Mouse (Mus musculus) G1E (cell line): ENCODE data around the gene Pdcd1lg2. TPM values are rescaled to one million over a fixed set of nuclear protein-coding genes. Genes with fewer than 3 reads are reported as not detected.

ENCODE experiments used
- ATAC-seq: 2 replicates; pipeline ENCODE4 v1.8.0; 2016; ENCODE audit warnings: mild to moderate bottlenecking; ENCODE audit not compliant: insufficient number of reproducible peaks, poor library complexity, low FRiP score, severe bottlenecking; ENCODE audit errors: extremely low read depth
- DNase-seq: peaks from one replicate; pipeline ENCODE4 v3.0.0; 2012; ENCODE audit warnings: low spot score
- H3K27me3 ChIP-seq: 2 replicates; pipeline ENCODE4 v1.6.1; 2012; ENCODE audit warnings: mild to moderate bottlenecking, low read length, inconsistent platforms; ENCODE audit not compliant: insufficient read depth
- H3K36me3 ChIP-seq: replicated peaks from 2 replicates; pipeline ENCODE3; 2012; ENCODE audit warnings: mild to moderate bottlenecking, inconsistent platforms
- H3K4me1 ChIP-seq: 2 replicates; pipeline ENCODE4 v1.6.1; 2012; ENCODE audit warnings: low read depth, low read length, inconsistent platforms, mixed read lengths; ENCODE audit not compliant: insufficient read depth
- H3K4me3 ChIP-seq: 2 replicates; pipeline ENCODE4 v1.5.1; 2012; ENCODE audit warnings: low read depth, mild to moderate bottlenecking, inconsistent platforms, low read length, moderate library complexity, mixed read lengths
- H3K9me3 ChIP-seq: replicated peaks from 2 replicates; pipeline ENCODE4 v1.6.1; 2012; ENCODE audit warnings: inconsistent platforms
- CTCF ChIP-seq: IDR thresholded peaks from 2 replicates; pipeline ENCODE4 v1.5.1; 2012; ENCODE audit warnings: low read depth, low read length, inconsistent platforms, mixed read lengths
- GATA1 ChIP-seq: IDR thresholded peaks from 2 replicates; pipeline ENCODE4 v1.6.1; 2012; ENCODE audit warnings: borderline replicate concordance, low read length, inconsistent platforms, mixed read lengths
- GATA2 ChIP-seq: IDR thresholded peaks from 2 replicates; pipeline ENCODE4 v1.6.1; 2012; ENCODE audit warnings: low read depth, low read length, inconsistent platforms, borderline replicate concordance
- POLR2AphosphoS5 ChIP-seq: IDR thresholded peaks from 2 replicates; pipeline ENCODE4 v1.6.1; 2012; ENCODE audit warnings: low read depth, low read length, inconsistent platforms; ENCODE audit not compliant: insufficient replicate concordance
- TAL1 ChIP-seq: conservative IDR thresholded peaks from 2 replicates; pipeline ENCODE4 v1.6.1; 2012; ENCODE audit warnings: low read depth, low read length, inconsistent platforms, mixed read lengths
- polyA plus RNA-seq: library from polyadenylated mRNA; stranded (reverse); fragments of >175 nt; gene quantifications from 2 replicates; pipeline ENCODE4 v1.2.3, GENCODE M21; 2012
- total RNA-seq, 2 experiments: library from RNA; stranded (forward) in 1 of 2; stranded (reverse) in 1 of 2; fragments of 200-1000 nt in 1 of 2; fragments of >200 nt in 1 of 2; fragmentation: Nextera tagmentation in 1 of 2; gene quantifications; 2 replicates each; pipeline ENCODE4 v1.2.3; 2014 to 2017

The Pdcd1lg2 gene
- total and polyA plus RNA-seq, 3 experiments = 0.16 to 10.5 (median 2.5) TPM

DNA sequence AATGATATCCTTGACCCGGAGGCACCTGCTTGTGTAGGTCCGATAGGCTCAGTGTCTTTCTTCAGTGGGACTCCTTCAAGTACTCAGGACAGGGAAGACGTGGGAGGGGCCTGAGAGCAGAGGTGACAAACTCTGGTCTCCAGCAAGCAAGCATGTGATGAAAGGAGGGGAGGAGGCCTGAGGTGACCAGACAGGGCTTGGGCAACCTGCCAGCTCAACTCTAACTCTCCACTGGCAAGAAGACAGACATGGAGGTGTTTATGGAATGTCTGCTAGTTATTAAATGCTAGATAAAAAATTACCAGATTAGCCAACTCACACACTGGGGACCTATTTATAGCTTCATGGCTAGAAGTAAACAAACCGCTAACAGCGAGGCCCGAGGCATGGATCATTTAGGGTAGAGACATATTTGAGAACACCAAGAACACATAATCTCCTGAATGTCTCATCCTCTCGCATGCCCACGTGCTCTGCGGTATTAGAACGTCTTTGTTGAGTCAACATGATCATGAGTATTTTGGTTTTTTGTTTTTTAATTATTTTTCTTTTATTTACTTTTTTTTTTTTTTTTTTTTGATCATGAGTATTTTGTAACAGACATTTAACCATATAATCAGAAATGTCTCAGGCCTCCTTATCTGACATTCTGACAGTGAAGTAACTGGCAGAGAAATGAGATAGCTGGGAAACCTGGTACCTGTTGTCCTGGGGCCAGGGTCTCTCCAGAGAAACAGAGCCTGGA is 58.4 kb downstream of the Pdcd1lg2 start:
- DNase-seq = no peak
- no peak for ATAC-seq
- no peak overlapping the region for H3K4me3 ChIP-seq
- H3K9me3 ChIP-seq = no peaks in the 10 kb centered on the region
- peaks cover 13% of the 10 kb centered on the region for H3K36me3 ChIP-seq
- peaks cover 47% of the 10 kb centered on the region for H3K4me1 ChIP-seq
- peaks cover 3% of the 10 kb centered on the region; the same call in 1 of the 2 replicates for H3K27me3 ChIP-seq
- no peak for TF ChIP-seq POLR2AphosphoS5
- no peak for TF ChIP-seq TAL1
- no peak for TF ChIP-seq GATA1
- no peak for TF ChIP-seq CTCF
- no peak for TF ChIP-seq GATA2

DNA sequence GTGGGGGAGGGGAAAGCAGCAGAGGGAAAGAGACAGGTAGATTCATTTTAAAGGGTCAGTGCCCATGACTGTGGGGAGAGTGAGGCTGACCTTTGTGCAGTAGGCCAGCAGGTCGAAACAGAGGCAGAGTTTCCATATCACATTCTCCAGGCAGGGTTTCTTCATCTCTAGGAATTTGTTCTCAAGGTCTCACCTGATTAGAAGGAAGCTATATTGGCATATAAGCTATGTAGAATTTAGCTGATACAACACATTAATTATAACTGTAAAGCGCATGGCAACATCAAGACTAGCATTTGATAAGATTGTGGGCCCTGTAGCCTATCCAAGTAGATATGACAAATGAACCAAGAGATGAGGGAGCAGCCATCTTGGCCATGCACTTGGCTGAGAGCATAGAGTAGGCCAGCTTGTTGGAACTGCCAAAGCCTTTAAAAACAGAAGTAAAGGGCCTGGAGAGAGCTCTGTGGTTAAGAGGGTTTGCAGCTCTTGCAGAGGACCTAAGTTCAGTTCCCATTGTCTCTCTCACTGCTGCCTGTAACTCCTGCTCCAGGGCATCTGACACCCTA is 59.1 kb downstream of the Pdcd1lg2 start:
- Histone ChIP-seq H3K27me3 (peaks cover 3% of the 10 kb centered on the region; the same call in 1 of the 2 replicates), H3K36me3 (peaks cover 13% of the 10 kb centered on the region), H3K4me1 (peaks cover 50% of the 10 kb centered on the region), H3K4me3 (no peak overlapping the region), H3K9me3 (no peaks in the 10 kb centered on the region)
- no peak for DNase-seq
- ATAC-seq = no peak
- no peak for TF ChIP-seq POLR2AphosphoS5
- TF ChIP-seq GATA2 = no peak
- TF ChIP-seq TAL1 = no peak
- no peak for TF ChIP-seq CTCF
- TF ChIP-seq GATA1 = no peak

DNA sequence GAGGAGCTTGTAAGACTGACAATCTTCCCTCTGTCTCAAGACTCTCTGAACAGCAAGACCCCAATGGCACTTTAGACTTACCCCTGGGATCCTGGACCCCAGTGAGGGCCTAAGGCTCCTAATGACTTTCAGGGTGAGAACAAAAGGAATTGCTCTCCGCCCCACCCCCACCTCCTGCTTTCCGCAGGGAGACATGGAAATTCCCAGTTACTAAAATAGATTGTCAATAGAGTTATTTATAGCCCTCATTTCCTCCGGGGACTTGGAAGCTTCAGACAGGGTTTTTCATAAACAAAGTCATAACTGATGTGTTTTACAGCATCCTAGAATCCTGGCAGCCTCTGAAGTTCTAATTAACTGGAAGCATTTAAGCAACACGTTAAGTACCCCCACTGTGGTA is 59.9 kb downstream of the Pdcd1lg2 start:
- Histone ChIP-seq H3K27me3 (peaks cover 3% of the 10 kb centered on the region; the same call in 1 of the 2 replicates), H3K4me1 (peaks cover 53% of the 10 kb centered on the region), H3K36me3 (peaks cover 7% of the 10 kb centered on the region), H3K9me3 (no peaks in the 10 kb centered on the region), H3K4me3 (no peak overlapping the region)
- TF ChIP-seq TAL1 (no peak), POLR2AphosphoS5 (no peak), GATA2 (no peak), GATA1 (no peak), CTCF (no peak)
- no peak for ATAC-seq
- no peak for DNase-seq

DNA sequence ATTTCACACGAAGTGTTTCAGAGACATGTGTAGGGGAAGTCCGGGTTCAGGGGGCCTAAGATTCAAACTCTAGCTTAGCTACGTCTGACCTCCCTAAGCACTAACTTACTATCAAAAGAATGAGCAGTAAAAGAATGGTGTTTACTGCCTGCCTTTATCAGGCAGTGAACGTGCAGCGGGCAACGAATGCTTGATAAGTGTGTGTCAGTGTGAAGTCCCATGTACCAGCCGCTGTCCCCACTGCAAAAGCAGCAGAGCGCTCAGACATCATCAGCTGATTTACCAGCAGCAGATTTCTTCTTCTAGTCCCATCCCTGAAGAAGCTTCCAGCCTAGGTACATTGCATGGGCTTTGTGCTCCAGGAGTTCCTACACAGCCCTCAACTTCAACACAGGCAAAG is 61.7 kb downstream of the Pdcd1lg2 start:
- H3K4me3 ChIP-seq = no peak overlapping the region
- peaks cover 53% of the 10 kb centered on the region for H3K4me1 ChIP-seq
- no peaks in the 10 kb centered on the region for H3K9me3 ChIP-seq
- peaks cover 7% of the 10 kb centered on the region for H3K36me3 ChIP-seq
- TF ChIP-seq GATA1 = no peak
- no peak for TF ChIP-seq CTCF
- TF ChIP-seq TAL1 = no peak
- TF ChIP-seq POLR2AphosphoS5 = no peak
- TF ChIP-seq GATA2 = no peak
- ATAC-seq (no peak), DNase-seq (no peak)
- H3K27me3 ChIP-seq = no peaks in the 10 kb centered on the region

DNA sequence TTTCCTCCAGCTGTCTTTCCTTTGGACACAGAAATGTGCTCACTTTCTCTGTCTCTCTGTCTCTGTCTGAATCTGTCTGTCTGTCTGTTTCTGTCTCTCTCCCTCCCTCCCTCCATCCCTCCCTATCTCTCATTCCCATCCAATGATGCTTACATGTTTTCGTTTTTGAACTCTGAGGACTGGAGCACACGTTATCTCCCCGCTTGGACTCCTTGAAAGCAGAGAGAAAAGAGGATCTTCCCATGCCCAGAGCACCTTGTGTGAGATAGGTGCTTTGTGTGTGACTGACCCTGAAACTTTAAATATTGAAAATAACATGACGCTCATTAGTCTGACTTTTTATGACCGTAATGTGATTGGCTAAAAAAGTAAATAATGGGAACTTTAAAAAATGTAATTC is 62.2 kb downstream of the Pdcd1lg2 start:
- Histone ChIP-seq H3K27me3 (no peaks in the 10 kb centered on the region), H3K4me1 (peaks cover 55% of the 10 kb centered on the region), H3K9me3 (no peaks in the 10 kb centered on the region), H3K36me3 (peaks cover 7% of the 10 kb centered on the region), H3K4me3 (no peak overlapping the region)
- DNase-seq (no peak), ATAC-seq (no peak)
- no peak for TF ChIP-seq GATA2

DNA sequence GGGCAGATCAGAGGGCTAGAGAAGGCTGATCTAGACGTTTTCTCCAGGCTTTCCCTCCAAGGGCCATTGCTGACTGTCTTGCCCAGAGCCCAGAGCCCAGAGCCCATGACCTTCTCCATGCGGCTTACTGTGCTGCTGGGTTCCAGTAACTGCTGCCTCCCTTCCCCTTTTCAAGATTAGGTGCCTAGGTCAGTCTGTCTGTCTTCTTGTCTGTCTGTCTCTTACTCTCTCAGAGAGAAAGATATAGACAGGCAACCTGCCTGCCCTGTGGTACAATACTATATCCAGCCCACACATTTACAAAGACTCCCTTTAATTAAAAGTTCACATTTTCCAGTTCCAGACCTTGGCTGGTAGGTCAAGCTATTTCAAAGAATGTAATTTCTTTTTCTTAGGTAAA is 64.1 kb downstream of the Pdcd1lg2 start:
- Histone ChIP-seq H3K27me3 (peaks cover 3% of the 10 kb centered on the region; the same call in 1 of the 2 replicates), H3K9me3 (no peaks in the 10 kb centered on the region), H3K36me3 (peaks cover 7% of the 10 kb centered on the region), H3K4me1 (peaks cover 57% of the 10 kb centered on the region), H3K4me3 (no peak overlapping the region)
- TF ChIP-seq CTCF = no peak
- TF ChIP-seq POLR2AphosphoS5 = no peak
- TF ChIP-seq TAL1 = no peak
- TF ChIP-seq GATA2 = no peak
- no peak for TF ChIP-seq GATA1
- ATAC-seq = no peak
- no peak for DNase-seq

DNA sequence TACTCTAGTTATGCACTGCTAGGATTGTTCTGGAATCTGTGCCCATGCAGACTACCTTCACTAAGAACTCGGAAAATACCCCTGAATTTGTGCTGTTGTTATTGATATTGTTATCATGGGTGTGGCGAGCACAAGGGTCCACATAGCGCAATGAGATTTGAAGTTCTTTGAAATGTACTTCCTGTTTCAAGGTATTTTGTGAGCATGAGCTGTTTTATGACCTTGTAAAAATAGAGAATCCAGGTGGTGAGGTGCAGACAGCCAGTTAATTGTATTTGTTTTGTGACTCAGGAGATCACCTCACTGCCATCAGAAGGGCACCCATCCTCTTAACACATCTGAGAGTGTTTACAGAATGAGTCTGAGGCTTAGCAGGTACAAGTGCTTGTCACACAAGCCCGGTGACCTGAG is 64.5 kb downstream of the Pdcd1lg2 start:
- H3K27me3 ChIP-seq = peaks cover 5% of the 10 kb centered on the region; the same call in 1 of the 2 replicates
- H3K4me1 ChIP-seq = peaks cover 57% of the 10 kb centered on the region
- ATAC-seq = peak; percentile 40; the same call in 1 of the 2 replicates
- no peaks in the 10 kb centered on the region for H3K9me3 ChIP-seq
- TF ChIP-seq TAL1 (0 out of 2 replicates have a peak, but pooled peaks have one; percentile 18), GATA2 (no peak)
- H3K36me3 ChIP-seq = peaks cover 7% of the 10 kb centered on the region
- no peak overlapping the region for H3K4me3 ChIP-seq
- no peak for DNase-seq
